Mouse (Mus musculus) neural tube, embryonic 15.5 days (tissue): ENCODE data around the gene Mxi1. TPM values are rescaled to one million over a fixed set of nuclear protein-coding genes. Genes with fewer than 3 reads are reported as not detected.

ENCODE experiments used
- ATAC-seq: fragments of 200-750 bp; cut with Nextera tagmentation; 2 replicates; pipeline ENCODE4 v1.8.0; 2017; ENCODE audit warnings: mild to moderate bottlenecking, moderate TSS enrichment, moderate library complexity; ENCODE audit not compliant: low FRiP score
- H3K27ac ChIP-seq: fragments of 300-500 bp; sonication (generic); replicated peaks from 2 replicates; pipeline ENCODE4 v1.5.1; 2015; ENCODE audit warnings: mild to moderate bottlenecking, inconsistent platforms
- H3K27me3 ChIP-seq: fragments of 300-500 bp; sonication (generic); replicated peaks from 2 replicates; pipeline ENCODE4 v1.6.1; 2015; ENCODE audit warnings: inconsistent platforms
- H3K36me3 ChIP-seq: fragments of 300-500 bp; sonication (generic); 2 replicates; pipeline ENCODE4 v1.6.1; 2015; ENCODE audit warnings: inconsistent platforms
- H3K4me1 ChIP-seq: fragments of 300-500 bp; sonication (generic); 2 replicates; pipeline ENCODE4 v1.6.1; 2015; ENCODE audit warnings: inconsistent platforms
- H3K4me2 ChIP-seq: fragments of 300-500 bp; sonication (generic); 2 replicates; pipeline ENCODE4 v1.6.1; 2015; ENCODE audit warnings: inconsistent platforms, mild to moderate bottlenecking, moderate library complexity
- H3K4me3 ChIP-seq: fragments of 300-500 bp; sonication (generic); replicated peaks from 2 replicates; pipeline ENCODE4 v1.5.1; 2015; ENCODE audit warnings: mild to moderate bottlenecking, inconsistent platforms
- H3K9ac ChIP-seq: fragments of 300-500 bp; sonication (generic); replicated peaks from 2 replicates; pipeline ENCODE4 v1.6.1; 2015; ENCODE audit warnings: mild to moderate bottlenecking, inconsistent platforms
- H3K9me3 ChIP-seq: fragments of 300-500 bp; sonication (generic); replicated peaks from 2 replicates; pipeline ENCODE4 v1.6.1; 2016; ENCODE audit warnings: inconsistent platforms
- WGBS: fragments of 180-500 bp; shearing (Covaris S2); methylation state at CpG from one replicate; pipeline ENCODE4 v1.1.7; 2015; ENCODE audit warnings: mixed read lengths; 5-methylcytosine and 5-hydroxymethylcytosine counted together
- polyA plus RNA-seq: library from polyadenylated mRNA; unstranded; fragments of >200 nt; fragmentation: Nextera tagmentation; extraction: Ambion mirVana; gene quantifications from 2 replicates; pipeline ENCODE4 v1.2.1, GENCODE M21; 2015

The Mxi1 gene
- polyA plus RNA-seq, 1 experiment from 2014 or later, result 40.0 TPM

DNA sequence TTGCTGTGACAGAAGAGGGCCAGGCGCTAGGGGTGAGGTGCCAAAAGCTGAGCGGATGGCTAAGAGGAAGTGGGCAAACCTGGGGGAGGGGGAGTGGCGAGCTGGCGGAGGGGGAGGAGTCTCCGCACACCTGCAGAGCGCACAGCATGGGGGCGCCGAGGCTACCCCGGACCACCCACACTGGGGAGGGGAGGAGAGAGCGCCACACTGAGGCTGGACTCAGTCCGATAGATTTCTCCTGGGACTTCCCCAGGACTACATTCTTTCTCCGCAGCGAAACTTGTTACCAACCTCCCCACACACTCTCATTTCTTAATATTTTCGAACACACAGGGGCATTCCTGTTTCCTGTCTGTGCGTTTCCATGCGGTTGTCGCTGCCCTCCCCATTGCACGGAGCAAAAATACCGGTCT, 113.0 kb downstream of the Mxi1 start:
- Histone ChIP-seq H3K27ac (no peak overlapping the region), H3K4me2 (peak overlapping the region; percentile 16; the same call in 1 of the 2 replicates), H3K4me3 (no peak overlapping the region), H3K9ac (no peak overlapping the region), H3K36me3 (no peaks in the 10 kb centered on the region), H3K4me1 (peaks cover 24% of the 10 kb centered on the region), H3K27me3 (no peaks in the 10 kb centered on the region), H3K9me3 (no peaks in the 10 kb centered on the region)
- no peak for ATAC-seq
- 22% methylated on average over 19 of the region's 19 CpGs for WGBS

DNA sequence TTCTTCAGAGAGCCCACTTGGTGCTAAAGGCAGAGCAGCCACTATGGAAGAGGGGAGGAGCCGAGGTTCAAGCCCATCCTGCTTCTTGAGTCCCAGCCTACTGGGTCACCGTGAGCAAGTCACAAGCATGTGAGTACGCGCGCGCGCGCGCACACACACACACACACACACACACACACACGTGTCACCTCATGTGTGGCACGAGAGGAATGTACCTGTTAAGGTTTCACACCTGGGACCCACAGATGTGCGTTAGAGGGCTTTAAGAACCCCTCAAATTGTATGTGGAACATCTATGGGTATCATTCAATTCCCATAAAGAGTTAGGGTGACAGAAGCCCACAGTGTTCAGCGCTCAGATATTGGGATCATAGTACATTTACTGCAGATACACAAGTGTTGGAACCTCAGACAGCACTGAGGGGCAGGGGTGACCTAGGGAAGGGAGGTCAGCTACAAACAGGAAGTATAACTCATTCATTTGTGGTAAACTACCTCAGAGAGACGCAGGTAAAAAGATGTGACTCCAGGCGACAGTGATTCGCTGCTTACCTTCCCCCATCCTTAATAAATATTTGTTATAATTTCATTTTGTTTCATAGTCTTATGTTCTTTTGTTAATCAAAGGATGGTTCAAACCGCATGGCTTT, 113.6 kb downstream of the Mxi1 start:
- ATAC-seq, result no peak
- Histone ChIP-seq H3K27me3 (no peaks in the 10 kb centered on the region), H3K4me3 (no peak overlapping the region), H3K4me1 (peaks cover 24% of the 10 kb centered on the region), H3K27ac (no peak overlapping the region), H3K9me3 (no peaks in the 10 kb centered on the region), H3K36me3 (no peaks in the 10 kb centered on the region), H3K4me2 (no peak overlapping the region), H3K9ac (no peak overlapping the region)
- 67% methylated on average over 17 of the region's 17 CpGs for WGBS

- peaks cover 28% of the 10 kb centered on the region for H3K4me1 ChIP-seq
Observed at GRCm38 (mm10) chr19:53424629-53425028, 114.3 kb downstream of the Mxi1 start.

More at GRCm38 (mm10) chr19:53424629-53425028, 114.3 kb downstream of the Mxi1 start:
- H3K27me3 ChIP-seq, result no peaks in the 10 kb centered on the region
- no peaks in the 10 kb centered on the region for H3K9me3 ChIP-seq
- no peak overlapping the region for H3K4me2 ChIP-seq
- 70% methylated on average over 18 of the region's 18 CpGs for WGBS
- no peaks in the 10 kb centered on the region for H3K36me3 ChIP-seq
- no peak overlapping the region for H3K27ac ChIP-seq
- no peak overlapping the region for H3K9ac ChIP-seq
- no peak overlapping the region for H3K4me3 ChIP-seq
- no peak for ATAC-seq

Other genes starting within 250 kb of the Mxi1 start
- 40.2 and 50.1 TPM in 2 replicates for gene Add3, start 170.1 kb upstream of the Mxi1 start, polyA plus RNA-seq
- not detected in 2 replicates for gene Gm10197, start 61.2 kb downstream of the Mxi1 start, polyA plus RNA-seq
- 29.3 and 31.6 TPM in 2 replicates for gene Smndc1, start 80.1 kb downstream of the Mxi1 start, polyA plus RNA-seq
- gene Dusp5, start 218.6 kb downstream of the Mxi1 start, polyA plus RNA-seq, result 3.8 and 6.5 TPM in 2 replicates